Mouse (Mus musculus) embryonic fibroblast, embryonic 13.5 days (primary cell): ENCODE results near the gene Nop56. TPM values are rescaled to one million over a fixed set of nuclear protein-coding genes. Genes with fewer than 3 reads are reported as not detected.

Source experiments
- H3K27ac ChIP-seq: 2 replicates; pipeline ENCODE4 v1.5.1; 2012; ENCODE audit warnings: low read length, control low read depth, inconsistent platforms; ENCODE audit not compliant: insufficient read depth
- H3K4me1 ChIP-seq: 2 replicates; pipeline ENCODE4 v1.6.1; 2011; ENCODE audit warnings: low read length; ENCODE audit not compliant: control insufficient read depth, insufficient read depth
- H3K4me3 ChIP-seq: 2 replicates; pipeline ENCODE4 v1.5.1; 2011; ENCODE audit warnings: mild to moderate bottlenecking, control low read depth, low read length; ENCODE audit not compliant: insufficient read depth
- CTCF ChIP-seq: IDR thresholded peaks from 2 replicates; pipeline ENCODE4 v1.5.1; 2011; ENCODE audit warnings: mild to moderate bottlenecking, control low read depth, low read length, moderate library complexity, borderline replicate concordance; ENCODE audit not compliant: insufficient read depth
- POLR2A ChIP-seq: IDR thresholded peaks from 2 replicates; pipeline ENCODE4 v1.6.1; 2011; ENCODE audit warnings: low read depth, mild to moderate bottlenecking, control low read depth, low read length, moderate library complexity
- polyA plus RNA-seq: library from polyadenylated mRNA; stranded (reverse); fragments of >200 nt; gene quantifications from 2 replicates; pipeline ENCODE4 v1.2.4, GENCODE M21; 2011; ENCODE audit warnings: low read depth; ENCODE audit not compliant: missing spikeins, insufficient read length

Nop56 gene
- 163 and 172 TPM in 2 replicates for polyA plus RNA-seq

- no peaks in the 10 kb centered on the region; the same call in 1 of the 2 replicates for H3K4me1 ChIP-seq
- TF ChIP-seq CTCF (no peak), POLR2A (peak; percentile 99)
- peak within 1 kb of the TSS; percentile 47 for H3K27ac ChIP-seq
- peak within 1 kb of the TSS; percentile 93 for H3K4me3 ChIP-seq
These were observed at the start of gene Nop56 for GRCm38 (mm10) chr2:130274149-130274861. Gene Nop56 (plus strand): TSS chr2:130274430.

DNA sequence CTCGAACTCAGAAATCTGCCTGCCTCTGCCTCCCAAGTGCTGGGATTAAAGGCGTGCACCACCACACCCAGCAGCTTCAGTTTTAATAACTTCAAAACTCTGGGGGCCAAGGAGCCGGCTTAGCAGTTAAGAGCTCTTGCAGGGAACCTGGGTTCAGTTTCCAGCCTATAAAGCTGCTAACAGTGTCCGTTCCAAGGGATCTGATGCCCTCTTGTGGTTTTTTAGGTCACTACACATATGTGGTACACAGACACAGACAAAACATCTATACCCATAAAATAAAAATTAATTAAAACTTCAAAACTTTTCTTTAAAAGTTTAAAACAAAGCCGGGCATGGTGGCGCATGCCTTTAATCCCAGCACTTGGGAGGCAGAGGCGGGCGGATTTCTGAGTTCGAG lies 27.3 kb upstream of the Nop56 start:
- H3K4me1 ChIP-seq: no peaks in the 10 kb centered on the region
- no peak overlapping the region for H3K4me3 ChIP-seq
- TF ChIP-seq POLR2A (no peak), CTCF (no peak)
- no peak overlapping the region for H3K27ac ChIP-seq

DNA sequence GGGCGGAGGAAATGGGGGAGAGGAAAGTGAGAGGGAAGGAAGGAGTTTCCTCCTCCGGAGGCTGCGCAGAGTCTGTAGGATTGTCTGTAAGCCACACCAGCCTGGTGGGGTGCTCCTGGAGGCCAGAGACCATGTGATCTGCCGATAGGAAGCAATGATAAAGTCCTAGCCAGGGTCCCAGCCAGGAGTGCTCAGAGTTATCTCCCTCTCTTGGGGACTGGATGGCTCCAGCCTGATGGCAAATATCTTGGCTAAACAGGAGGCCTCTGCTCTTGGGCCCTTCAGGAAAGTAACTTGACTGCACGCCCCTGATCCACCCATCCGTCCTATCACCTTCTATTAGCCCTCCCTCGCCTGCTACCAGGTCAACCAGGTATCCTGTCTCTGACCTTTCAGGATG lies 26.0 kb upstream of the Nop56 start:
- Histone ChIP-seq H3K4me1 (no peaks in the 10 kb centered on the region), H3K27ac (no peak overlapping the region), H3K4me3 (no peak overlapping the region)
- TF ChIP-seq POLR2A (no peak), CTCF (no peak)

DNA sequence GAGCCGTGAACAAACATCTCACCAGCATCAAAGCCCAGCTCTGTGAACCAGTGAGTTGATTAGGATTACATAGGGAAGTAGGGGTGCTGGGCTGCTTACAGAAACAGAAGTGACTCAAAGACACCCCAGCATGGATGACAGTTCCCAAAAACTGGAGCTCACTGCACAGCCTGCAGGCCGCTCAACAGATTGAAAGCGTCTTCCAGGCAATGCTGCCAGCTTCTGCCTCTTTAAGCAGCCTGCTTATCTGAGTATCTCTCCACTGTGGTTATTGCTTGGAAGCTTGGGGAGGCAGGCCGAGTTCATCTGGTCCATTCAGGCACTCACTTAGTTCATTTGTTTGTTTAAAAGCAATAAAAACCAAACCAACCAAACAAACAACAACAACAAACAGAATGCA lies 17.5 kb upstream of the Nop56 start:
- TF ChIP-seq POLR2A (no peak), CTCF (no peak)
- H3K4me1 ChIP-seq: no peaks in the 10 kb centered on the region
- H3K4me3 ChIP-seq: no peak overlapping the region
- no peak overlapping the region for H3K27ac ChIP-seq

- H3K4me1 ChIP-seq: no peaks in the 10 kb centered on the region
- no peak overlapping the region for H3K27ac ChIP-seq
- H3K4me3 ChIP-seq: no peak overlapping the region
- TF ChIP-seq CTCF: no peak
- TF ChIP-seq POLR2A: no peak
These were observed 13.4 kb upstream of the Nop56 start for GRCm38 (mm10) chr2:130260822-130261221.

GRCm38 (mm10) chr2:130261914-130262313 lies 12.3 kb upstream of the Nop56 start:
- H3K4me3 ChIP-seq: no peak overlapping the region
- H3K27ac ChIP-seq: no peak overlapping the region
- no peaks in the 10 kb centered on the region for H3K4me1 ChIP-seq
- TF ChIP-seq POLR2A (no peak), CTCF (no peak)

GRCm38 (mm10) chr2:130262398-130262797 lies 11.8 kb upstream of the Nop56 start:
- Histone ChIP-seq H3K4me1 (no peaks in the 10 kb centered on the region), H3K27ac (no peak overlapping the region), H3K4me3 (no peak overlapping the region)
- TF ChIP-seq CTCF: no peak
- TF ChIP-seq POLR2A: no peak

GRCm38 (mm10) chr2:130265520-130265919 lies 8.7 kb upstream of the Nop56 start:
- H3K4me1 ChIP-seq: no peaks in the 10 kb centered on the region
- no peak for TF ChIP-seq CTCF
- no peak for TF ChIP-seq POLR2A
- no peak overlapping the region for H3K27ac ChIP-seq
- no peak overlapping the region for H3K4me3 ChIP-seq

DNA sequence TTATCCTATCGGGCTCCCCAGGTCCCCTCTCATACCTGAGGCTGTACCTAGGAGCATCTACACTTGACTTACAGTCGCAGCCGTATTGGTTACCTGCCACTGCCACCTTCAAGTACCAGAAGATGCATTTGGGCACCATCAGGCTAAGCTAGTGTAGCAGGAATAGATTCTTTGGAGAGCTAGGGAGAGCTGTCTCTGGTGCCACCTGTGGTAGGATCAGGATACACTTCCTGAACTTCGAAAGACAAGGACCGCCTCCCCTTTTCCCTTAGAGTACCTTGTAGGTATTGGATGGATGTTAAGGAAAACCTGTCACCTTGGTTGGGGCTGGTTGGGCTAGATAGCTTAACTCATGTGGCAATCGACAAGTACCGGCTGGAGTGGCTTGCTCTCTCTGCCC lies 6.2 kb upstream of the Nop56 start:
- Histone ChIP-seq H3K27ac (no peak overlapping the region), H3K4me3 (no peak overlapping the region), H3K4me1 (no peaks in the 10 kb centered on the region)
- no peak for TF ChIP-seq POLR2A
- no peak for TF ChIP-seq CTCF

DNA sequence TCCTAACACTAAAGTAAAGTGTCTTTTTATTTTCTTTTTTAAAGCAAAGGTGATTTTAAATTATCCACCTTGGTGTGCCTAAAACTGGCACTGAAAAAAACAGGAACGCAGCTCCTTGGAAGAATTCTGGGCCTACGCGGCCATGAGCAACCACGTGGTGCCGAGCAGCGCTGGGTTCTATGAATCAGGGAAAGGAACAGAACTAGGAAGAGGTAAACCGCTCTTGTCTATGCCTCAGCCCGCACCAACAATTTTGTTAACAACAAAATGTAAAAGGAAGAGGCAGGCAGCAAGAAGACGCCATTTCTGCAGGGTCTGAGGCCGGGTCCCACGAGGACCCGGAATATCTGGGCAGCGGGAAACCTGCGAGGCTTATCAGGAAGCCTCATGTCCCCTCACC lies 498 bp upstream of the Nop56 start:
- TF ChIP-seq CTCF: no peak
- no peak for TF ChIP-seq POLR2A
- Histone ChIP-seq H3K4me1 (no peaks in the 10 kb centered on the region; the same call in 1 of the 2 replicates), H3K4me3 (peak overlapping the region; percentile 75), H3K27ac (peak overlapping the region; percentile 47)
